Mouse (Mus musculus): ENCODE data around the gene Ssbp3. TPM values are rescaled to one million over a fixed set of nuclear protein-coding genes. Genes with fewer than 3 reads are reported as not detected.

The Ssbp3 gene
- polyA plus RNA-seq, 1 experiment, result 43.2 TPM

DNA sequence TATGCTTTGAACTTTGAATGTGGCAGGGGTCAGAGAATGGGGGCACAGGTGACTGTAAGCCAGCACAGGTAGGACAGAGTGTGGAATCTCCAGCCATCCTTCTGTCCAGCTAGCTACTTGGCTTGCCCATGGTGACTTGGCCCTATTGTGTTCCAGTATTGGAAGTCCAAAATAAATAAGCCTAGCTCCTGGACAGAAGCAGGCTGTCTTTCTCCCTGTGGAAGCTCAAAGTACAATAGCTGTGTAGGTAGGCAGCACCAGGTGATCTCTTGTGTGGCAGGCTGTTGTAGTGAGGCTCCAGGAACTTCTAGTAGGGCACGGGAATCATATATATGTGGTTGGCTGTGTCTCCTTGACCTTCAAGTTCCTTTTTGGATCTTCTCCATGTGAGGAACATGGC, 50.8 kb downstream of the Ssbp3 start:
- no peaks in the 10 kb centered on the region; the same call in 1 of the 2 replicates for H3K4me1 ChIP-seq (ENCODE audit: control insufficient read depth, insufficient read depth, low read length)
- no peak overlapping the region for H3K4me3 ChIP-seq (replicated peaks; ENCODE audit: extremely low read depth, low read depth, low read length)
- no peak for TF ChIP-seq CTCF (IDR thresholded peaks at IDR 0.05; ENCODE audit: insufficient read depth, low read length)
- no peak for TF ChIP-seq POLR2A (IDR thresholded peaks at IDR 0.05; ENCODE audit: borderline replicate concordance, extremely low read depth, low read depth, low read length)
- WGBS, result 78% methylated on average over 1 of the region's 1 CpGs
- DNase-seq, result no peak

- no peak overlapping the region for H3K4me3 ChIP-seq (replicated peaks; ENCODE audit: extremely low read depth, low read depth, low read length)
- 75% methylated on average over 9 of the region's 9 CpGs for WGBS
- H3K4me1 ChIP-seq (ENCODE audit: control insufficient read depth, insufficient read depth, low read length), result no peaks in the 10 kb centered on the region
- no peak for TF ChIP-seq CTCF (IDR thresholded peaks at IDR 0.05; ENCODE audit: insufficient read depth, low read length)
- TF ChIP-seq POLR2A (IDR thresholded peaks at IDR 0.05; ENCODE audit: borderline replicate concordance, extremely low read depth, low read depth, low read length), result no peak
- DNase-seq, result no peak
Observed at GRCm38 (mm10) chr4:106964356-106964755, 53.9 kb downstream of the Ssbp3 start.

GRCm38 (mm10) chr4:106964996-106965395, 54.5 kb downstream of the Ssbp3 start:
- DNase-seq, result no peak
- H3K4me3 ChIP-seq (replicated peaks; ENCODE audit: extremely low read depth, low read depth, low read length), result no peak overlapping the region
- no peak for TF ChIP-seq CTCF (IDR thresholded peaks at IDR 0.05; ENCODE audit: insufficient read depth, low read length)
- no peak for TF ChIP-seq POLR2A (IDR thresholded peaks at IDR 0.05; ENCODE audit: borderline replicate concordance, extremely low read depth, low read depth, low read length)
- no peaks in the 10 kb centered on the region for H3K4me1 ChIP-seq (ENCODE audit: control insufficient read depth, insufficient read depth, low read length)
- WGBS, result 70% methylated on average over 10 of the region's 10 CpGs

- TF ChIP-seq POLR2A (IDR thresholded peaks at IDR 0.05; ENCODE audit: borderline replicate concordance, extremely low read depth, low read depth, low read length) (no peak), CTCF (IDR thresholded peaks at IDR 0.05; ENCODE audit: insufficient read depth, low read length) (no peak)
- DNase-seq, result no peak
- 91% methylated on average over 3 of the region's 3 CpGs for WGBS
- Histone ChIP-seq H3K4me1 (ENCODE audit: control insufficient read depth, insufficient read depth, low read length) (no peaks in the 10 kb centered on the region), H3K4me3 (replicated peaks; ENCODE audit: extremely low read depth, low read depth, low read length) (no peak overlapping the region)
Observed at GRCm38 (mm10) chr4:106966443-106966842, 55.9 kb downstream of the Ssbp3 start.

- no peak for TF ChIP-seq CTCF (IDR thresholded peaks at IDR 0.05; ENCODE audit: insufficient read depth, low read length)
- TF ChIP-seq POLR2A (IDR thresholded peaks at IDR 0.05; ENCODE audit: borderline replicate concordance, extremely low read depth, low read depth, low read length), result no peak
- Histone ChIP-seq H3K4me3 (replicated peaks; ENCODE audit: extremely low read depth, low read depth, low read length) (no peak overlapping the region), H3K4me1 (ENCODE audit: control insufficient read depth, insufficient read depth, low read length) (no peaks in the 10 kb centered on the region)
- WGBS, result 66% methylated on average over 8 of the region's 8 CpGs
- no peak for DNase-seq
Observed at GRCm38 (mm10) chr4:106968910-106969309, 58.4 kb downstream of the Ssbp3 start.

DNA sequence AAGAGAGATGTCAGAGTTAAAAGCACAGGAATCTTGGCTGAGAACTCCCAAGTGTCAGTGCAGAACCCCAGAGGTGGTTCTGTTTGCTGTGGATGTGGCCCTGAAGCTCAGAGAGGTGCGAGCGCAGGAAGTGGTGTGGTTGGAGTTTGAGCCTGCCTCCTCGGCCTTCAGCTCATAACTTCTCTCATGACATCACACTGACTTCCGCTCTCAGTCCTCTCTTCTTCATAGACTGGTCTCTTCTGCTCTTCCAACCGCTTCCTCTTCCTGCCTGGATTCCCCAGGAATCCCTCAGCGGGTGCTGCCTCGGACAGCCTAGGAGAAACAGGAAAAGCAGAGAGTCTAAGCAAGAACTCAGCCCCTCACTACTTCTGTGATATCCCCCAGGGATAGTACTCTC, 60.3 kb downstream of the Ssbp3 start:
- H3K4me3 ChIP-seq (replicated peaks; ENCODE audit: extremely low read depth, low read depth, low read length), result no peak overlapping the region
- H3K4me1 ChIP-seq (ENCODE audit: control insufficient read depth, insufficient read depth, low read length), result no peaks in the 10 kb centered on the region
- no peak for DNase-seq
- no peak for TF ChIP-seq POLR2A (IDR thresholded peaks at IDR 0.05; ENCODE audit: borderline replicate concordance, extremely low read depth, low read depth, low read length)
- no peak for TF ChIP-seq CTCF (IDR thresholded peaks at IDR 0.05; ENCODE audit: insufficient read depth, low read length)
- 55% methylated on average over 7 of the region's 7 CpGs for WGBS

GRCm38 (mm10) chr4:106972061-106972460, 61.6 kb downstream of the Ssbp3 start:
- 89% methylated on average over 4 of the region's 4 CpGs for WGBS
- H3K4me3 ChIP-seq (replicated peaks; ENCODE audit: extremely low read depth, low read depth, low read length), result no peak overlapping the region
- no peak for TF ChIP-seq POLR2A (IDR thresholded peaks at IDR 0.05; ENCODE audit: borderline replicate concordance, extremely low read depth, low read depth, low read length)
- TF ChIP-seq CTCF (IDR thresholded peaks at IDR 0.05; ENCODE audit: insufficient read depth, low read length), result no peak
- no peaks in the 10 kb centered on the region for H3K4me1 ChIP-seq (ENCODE audit: control insufficient read depth, insufficient read depth, low read length)
- DNase-seq, result no peak

GRCm38 (mm10) chr4:106972461-106973384, 62.2 kb downstream of the Ssbp3 start:
- Histone ChIP-seq H3K4me3 (replicated peaks; ENCODE audit: extremely low read depth, low read depth, low read length) (no peak overlapping the region), H3K4me1 (ENCODE audit: control insufficient read depth, insufficient read depth, low read length) (peaks cover 1% of the 10 kb centered on the region; the same call in 1 of the 2 replicates)
- WGBS, result 80% methylated on average over 15 of the region's 15 CpGs
- no peak for TF ChIP-seq POLR2A (IDR thresholded peaks at IDR 0.05; ENCODE audit: borderline replicate concordance, extremely low read depth, low read depth, low read length)
- no peak for TF ChIP-seq CTCF (IDR thresholded peaks at IDR 0.05; ENCODE audit: insufficient read depth, low read length)
- no peak for DNase-seq

DNA sequence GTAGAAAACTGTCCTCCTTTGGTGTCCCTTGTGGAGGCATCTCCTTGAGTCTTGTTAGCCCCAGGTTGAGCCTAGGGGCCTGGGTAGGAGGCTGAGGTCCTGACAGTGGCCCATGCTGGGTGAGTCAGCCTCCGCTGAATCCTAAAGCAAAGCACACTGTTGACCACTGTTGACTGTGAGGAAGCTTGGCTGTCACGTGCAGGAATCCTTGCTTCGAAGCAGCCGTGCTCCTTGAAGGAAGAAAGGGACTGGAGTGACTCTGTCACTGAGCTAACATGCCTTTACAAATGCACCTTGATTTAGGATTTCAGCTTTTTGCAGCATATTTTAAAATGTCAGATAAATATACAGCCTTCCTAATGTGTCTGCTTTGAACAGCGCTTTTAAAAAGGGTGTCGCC, 64.8 kb downstream of the Ssbp3 start:
- DNase-seq, result no peak
- TF ChIP-seq POLR2A (IDR thresholded peaks at IDR 0.05; ENCODE audit: borderline replicate concordance, extremely low read depth, low read depth, low read length) (no peak), CTCF (IDR thresholded peaks at IDR 0.05; ENCODE audit: insufficient read depth, low read length) (no peak)
- 83% methylated on average over 6 of the region's 6 CpGs for WGBS
- Histone ChIP-seq H3K4me1 (ENCODE audit: control insufficient read depth, insufficient read depth, low read length) (peaks cover 2% of the 10 kb centered on the region; the same call in 1 of the 2 replicates), H3K4me3 (replicated peaks; ENCODE audit: extremely low read depth, low read depth, low read length) (no peak overlapping the region)

DNA sequence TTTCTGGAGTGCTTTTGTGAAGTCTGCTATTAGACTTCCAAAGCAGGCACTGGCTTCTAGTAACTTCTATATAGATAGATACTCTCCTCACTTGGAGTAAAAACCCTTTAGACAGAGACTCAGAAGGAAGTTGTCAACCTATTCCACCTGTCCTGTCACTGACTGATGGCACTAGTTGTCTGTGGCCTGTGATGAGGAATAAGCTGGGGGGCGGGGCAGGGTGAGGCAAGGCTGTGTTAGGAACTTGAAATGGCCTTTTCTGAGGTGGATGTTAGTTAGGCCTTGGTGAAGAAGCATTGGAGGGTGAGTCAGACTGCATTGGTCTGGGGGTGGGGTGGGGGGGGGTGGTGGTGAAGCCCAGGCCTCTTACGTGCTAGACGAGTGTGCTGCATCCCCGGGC, 65.4 kb downstream of the Ssbp3 start:
- DNase-seq, result no peak
- WGBS, result 83% methylated on average over 4 of the region's 4 CpGs
- H3K4me1 ChIP-seq (ENCODE audit: control insufficient read depth, insufficient read depth, low read length), result peaks cover 5% of the 10 kb centered on the region
- no peak overlapping the region for H3K4me3 ChIP-seq (replicated peaks; ENCODE audit: extremely low read depth, low read depth, low read length)
- TF ChIP-seq POLR2A (IDR thresholded peaks at IDR 0.05; ENCODE audit: borderline replicate concordance, extremely low read depth, low read depth, low read length) (no peak), CTCF (IDR thresholded peaks at IDR 0.05; ENCODE audit: insufficient read depth, low read length) (no peak)

Measured in lung, adult 2 months (tissue).